Mouse (Mus musculus): ENCODE results near the gene Limd2.
A peak's percentile ranks its signal among the peaks of the same experiment; 100 is the strongest.
"Not testable (repeated sequence)": the region's sequence is repeated elsewhere in the genome, so short reads cannot be mapped to it uniquely, and the experiment has no call there.

Gene Limd2

DNA sequence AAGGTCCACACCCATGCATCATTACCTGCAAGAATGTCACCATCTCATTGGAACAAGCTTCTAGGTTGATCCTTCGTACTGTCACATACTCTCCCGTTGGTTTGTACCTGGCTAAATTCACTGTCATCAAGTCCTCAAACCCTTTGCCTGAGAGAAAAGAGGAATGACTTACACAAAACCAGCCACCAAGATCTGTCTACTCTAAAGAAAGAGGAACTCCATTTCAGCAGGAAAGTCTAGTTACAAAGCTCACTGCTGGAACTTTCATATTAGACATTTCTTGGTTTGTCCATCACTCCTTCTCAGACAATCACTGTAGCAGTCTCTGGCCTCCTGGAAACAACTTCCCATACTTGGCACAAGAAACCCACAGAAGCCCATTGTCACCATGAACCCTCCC lies 12.6 kb upstream of the Limd2 start:
- DNase-seq (ENCODE audit: low spot score in 2 of 2): no peak

DNA sequence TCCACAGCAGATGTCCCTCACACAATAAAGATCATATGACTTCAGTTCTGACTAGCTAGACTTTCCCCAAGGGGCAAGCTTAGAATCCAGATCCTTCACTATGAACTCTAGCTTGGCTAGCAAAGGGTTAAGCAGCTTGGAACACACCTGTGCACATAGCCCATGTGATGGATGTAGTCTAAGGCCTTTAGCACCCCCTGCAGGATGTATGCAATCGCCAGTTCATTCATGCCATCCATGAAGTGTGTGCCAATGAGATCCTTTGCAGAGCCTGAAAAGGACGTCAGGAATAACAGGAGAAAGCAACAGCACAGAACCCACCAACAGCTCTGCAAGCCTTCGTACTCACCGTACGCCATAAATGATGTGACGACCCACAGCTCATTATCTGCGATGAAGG lies 10.1 kb upstream of the Limd2 start:
- DNase-seq (ENCODE audit: low spot score in 2 of 2): peak; percentile 77 to 87

DNA sequence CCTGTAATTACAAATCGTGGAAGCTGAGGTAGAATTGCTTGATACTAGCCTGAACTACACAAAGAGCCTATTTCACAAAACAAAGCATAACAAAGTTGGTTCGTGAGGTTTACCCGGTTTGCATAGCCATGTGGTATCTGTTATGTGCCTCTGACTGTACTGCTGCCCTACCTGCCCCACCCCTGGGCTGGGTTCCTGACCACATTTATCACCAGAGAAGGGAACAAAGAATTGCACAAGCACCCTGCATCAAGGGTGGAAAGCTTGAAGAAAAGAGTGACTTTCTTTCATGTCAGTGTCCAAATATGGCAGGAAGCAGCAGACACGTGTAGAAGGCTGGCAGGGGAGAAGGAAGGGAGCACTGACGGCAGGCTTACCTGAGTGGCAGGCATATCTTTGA lies 6.8 kb upstream of the Limd2 start:
- peak; percentile 52 to 56 for DNase-seq (ENCODE audit: low spot score in 2 of 2)

DNA sequence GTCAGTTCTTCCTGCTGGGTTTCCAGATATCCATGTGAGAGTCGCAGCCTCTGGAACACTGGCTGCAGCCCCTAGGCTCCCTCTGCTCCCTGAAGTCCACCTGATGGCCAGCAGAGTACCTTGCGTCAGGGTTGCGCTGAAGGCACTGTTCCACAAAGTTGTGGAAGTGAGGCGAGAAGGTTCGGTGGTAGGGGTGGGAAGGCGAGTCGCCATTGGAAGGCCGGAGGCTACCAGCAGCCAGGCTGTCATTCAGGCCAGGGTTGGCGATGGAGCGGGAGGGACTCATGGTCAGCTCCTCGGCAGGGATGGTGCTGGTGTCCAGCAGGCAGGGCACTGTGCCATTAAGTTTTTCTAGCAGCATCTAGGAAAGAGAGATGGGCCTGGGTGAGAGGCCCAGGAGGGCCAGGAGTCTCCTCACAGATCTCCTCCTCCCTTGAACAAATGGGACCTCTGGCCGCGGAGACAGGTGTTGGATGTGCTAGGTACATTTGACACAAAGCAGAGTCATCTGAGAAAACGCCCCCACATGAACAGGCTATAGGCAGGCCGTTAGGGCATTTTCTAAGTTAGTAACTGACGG lies 4.0 kb upstream of the Limd2 start:
- no peak for DNase-seq (ENCODE audit: low spot score in 2 of 2)

DNA sequence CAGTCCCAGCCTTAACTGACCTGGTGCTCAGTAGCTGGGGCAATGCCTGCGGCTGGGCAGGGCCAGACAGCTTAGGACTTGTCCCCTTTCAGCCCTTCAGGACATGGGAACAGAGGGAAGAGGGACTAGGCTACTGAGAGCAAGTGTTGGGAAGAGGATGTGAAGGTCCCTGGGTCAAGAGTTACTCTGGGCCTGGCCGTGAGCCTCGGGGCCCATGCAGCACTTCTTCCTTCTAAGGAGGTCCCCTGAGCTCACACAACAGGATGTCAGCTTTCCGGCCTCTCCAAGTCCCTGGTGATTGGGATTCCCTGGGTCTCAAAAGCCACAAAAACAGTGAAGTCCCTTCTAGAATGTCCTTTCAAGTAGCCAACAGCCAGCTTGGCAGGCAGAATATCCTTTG lies 2.9 kb upstream of the Limd2 start:
- no peak for DNase-seq (ENCODE audit: low spot score in 2 of 2)

DNA sequence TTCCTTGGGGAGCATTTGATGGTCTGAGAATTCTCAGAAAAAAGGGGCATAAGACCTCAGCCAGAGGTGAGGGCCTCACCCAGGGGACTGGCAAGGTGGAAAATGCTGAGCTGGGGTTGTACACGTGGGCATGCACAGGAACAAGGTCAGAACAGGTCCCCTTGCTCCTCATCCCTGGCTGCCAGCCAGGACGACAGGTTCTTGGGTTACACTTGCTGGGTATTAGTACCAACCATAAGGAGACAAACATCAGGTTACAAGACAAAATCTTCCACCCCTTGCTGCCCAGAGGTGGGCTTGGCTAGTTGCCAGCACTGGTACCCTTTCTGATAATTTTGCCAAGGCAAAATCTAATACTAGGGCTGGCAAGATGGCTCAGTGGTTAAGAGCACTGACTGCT lies 1.6 kb upstream of the Limd2 start:
- no peak for DNase-seq (ENCODE audit: low spot score in 2 of 2)

DNA sequence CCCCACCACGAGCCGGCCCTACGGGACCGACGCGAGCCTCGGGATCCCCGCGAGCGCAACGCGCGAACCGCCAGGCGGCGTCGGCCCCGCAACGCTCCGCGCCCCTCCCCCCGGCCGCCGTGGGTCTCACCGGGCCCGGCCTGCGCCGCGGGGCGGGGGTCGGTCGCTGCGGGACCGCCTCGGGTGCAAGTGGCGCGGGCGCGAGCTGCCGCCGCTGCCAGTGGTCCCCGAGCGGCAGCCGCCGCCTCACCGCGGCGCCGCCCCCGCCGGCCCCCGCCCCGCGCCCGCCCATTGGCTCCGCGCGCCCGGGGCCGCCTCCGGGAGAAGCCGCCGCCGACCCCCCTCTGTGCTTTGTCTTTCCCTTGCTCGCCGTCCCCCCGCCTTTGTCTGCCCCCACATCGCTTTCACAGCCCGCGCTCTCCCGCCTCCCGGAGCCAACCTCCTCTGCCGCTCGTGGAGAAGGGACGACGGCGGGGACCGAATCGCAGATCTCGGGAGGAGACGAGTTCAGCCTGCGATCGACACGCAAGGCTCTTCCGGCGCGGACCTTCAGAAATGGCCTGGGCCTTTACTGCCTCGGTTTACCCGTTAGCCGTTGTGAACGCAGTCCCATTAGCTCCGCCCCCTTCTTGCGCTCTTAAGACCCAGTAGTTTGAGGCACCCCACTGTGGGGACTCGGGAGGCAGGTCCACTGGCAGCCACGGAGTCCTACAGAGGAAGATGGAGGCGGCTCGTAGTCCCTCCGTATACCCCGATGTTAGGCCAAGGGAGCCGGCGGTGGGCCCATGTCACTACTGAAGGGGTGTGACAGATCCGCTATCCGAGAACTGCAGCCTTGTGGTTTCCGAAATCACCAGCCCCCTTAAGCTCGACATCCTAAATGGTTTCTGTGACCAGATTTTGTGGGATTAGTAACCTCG lies 479 bp downstream of the Limd2 start:
- peak; percentile 88 to 89 for DNase-seq (ENCODE audit: low spot score in 2 of 2)

DNA sequence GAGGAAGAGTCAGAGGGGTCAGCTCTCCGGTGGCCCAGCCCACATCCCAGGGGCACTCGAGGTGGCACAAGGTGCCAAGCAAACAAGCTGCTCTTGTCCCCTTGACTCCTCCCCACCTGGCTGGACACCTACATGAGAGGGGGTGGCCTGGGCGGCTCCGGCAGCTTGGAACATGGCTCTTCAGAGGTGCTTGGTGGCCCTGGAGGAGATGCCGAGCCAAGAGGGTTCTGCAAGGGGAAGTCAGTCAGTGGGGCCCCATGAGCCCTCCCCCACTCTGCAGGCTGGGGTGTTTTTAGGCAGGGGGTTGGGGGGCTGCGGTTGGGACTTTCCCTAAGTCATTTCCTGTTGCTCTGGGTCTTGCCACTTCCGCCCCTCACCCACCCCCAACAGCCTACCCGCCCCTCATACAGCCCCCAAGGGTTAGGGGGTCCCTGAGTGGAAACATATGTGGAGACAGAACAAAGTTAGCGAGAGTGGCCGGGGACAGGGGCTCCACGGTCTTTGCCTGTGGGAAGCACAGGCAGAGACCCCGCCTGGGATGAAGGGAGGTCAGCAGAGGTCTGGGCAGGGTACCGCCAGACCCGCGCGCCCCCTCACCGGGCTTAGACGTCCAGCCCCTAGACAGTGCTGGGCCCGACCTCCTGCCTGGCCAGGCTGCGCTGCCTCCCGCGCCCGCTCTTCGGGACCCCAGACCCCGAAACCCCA lies 1.3 kb downstream of the Limd2 start:
- peak; percentile 94 for DNase-seq (ENCODE audit: low spot score in 2 of 2)

DNA sequence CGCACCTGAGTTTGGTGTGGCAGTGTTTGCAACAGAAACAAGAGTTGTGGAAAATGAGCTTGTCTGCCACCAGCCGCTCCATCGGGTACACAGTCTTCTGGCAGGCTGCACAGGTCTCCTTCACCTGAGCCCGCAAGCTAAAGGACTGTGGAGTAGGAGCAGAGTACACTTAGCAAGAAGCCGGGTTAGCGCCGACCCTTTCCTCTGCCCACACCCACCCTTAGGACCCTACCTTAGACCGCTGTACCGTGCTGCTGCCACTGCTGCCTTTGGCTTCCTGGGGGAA lies 1.8 kb downstream of the Limd2 start:
- DNase-seq (ENCODE audit: low spot score in 2 of 2): no peak

DNA sequence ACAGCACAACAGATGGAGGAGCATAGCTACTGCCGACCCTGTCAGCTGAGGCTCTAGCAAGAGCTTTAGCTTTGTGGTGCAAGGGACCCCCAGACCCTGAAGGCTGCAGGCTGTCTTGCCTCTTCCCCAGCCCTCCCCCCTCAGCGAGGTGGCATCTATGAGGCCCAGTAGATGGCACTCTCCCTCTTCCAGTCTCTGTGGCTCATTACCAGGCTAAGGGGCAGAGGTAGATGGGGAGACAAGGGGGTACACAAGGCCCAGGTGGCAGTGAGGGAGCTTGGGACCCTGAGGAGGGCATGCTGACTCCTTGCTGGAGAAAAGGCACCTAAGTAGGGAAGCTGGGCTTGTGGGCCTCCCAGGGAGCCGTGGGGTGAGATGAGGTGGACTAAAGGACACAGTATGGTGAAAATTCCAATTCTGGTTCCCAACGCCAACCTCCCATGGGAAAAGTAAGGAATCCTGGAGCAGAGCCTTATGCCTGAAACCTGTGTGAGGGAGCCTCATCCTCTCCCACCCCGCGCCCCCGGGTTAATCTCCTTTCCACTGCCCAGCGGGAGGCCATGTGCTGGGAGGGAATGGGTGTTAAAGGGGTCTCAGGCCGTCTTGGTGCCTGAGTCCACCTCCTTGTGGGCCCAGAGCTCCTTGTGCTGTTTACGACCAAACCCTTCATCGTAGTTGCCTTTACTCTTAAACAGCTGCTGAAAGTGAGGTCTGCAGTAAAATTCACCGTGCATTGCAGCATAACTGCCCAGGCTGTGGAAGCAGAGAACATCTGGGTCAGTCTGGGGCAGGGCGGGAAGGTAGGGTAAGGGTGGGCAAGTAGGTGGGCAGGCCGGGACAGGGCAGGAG lies 2.4 kb downstream of the Limd2 start:
- peak; percentile 67 to 71 for DNase-seq (ENCODE audit: low spot score in 2 of 2)

DNA sequence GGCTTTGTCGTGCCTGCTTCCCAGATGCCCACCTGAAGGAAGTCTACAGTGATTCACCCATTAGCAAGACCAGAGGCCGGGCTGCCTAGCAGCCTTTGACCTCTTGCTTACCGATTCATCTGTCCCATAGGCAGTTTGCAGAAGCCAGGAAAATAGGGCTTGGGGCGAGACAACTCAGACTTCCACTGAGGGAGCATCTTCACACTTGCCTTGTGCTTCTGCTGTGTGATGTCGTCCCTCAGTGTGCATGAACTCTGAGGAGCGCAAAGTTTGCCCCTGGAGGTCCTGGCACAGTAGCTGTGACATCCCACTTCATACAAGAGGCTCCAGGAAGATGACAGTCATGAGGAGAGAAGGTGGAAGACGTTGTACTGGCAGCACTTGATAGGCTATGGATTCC lies 3.5 kb downstream of the Limd2 start:
- DNase-seq (ENCODE audit: low spot score in 2 of 2): no peak

DNA sequence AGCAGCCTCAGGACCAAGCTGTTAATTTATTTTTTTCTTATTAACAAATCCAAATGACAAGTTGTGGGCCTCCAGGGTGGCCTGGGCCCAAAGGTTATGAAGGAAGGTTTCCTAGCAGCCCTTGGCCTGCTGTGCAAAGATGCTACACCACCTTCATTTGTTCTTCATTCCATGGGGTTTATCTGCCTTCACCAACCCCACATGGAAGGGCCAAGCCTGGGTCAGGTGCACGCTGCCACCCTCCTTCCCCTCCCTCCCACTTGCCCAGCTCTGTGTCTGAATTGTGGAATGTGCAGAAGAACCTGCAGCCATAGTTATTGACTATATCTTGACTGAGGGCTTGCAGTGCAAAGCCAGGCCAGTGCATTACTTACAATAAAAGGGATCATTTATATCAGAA lies 4.4 kb downstream of the Limd2 start:
- no peak for DNase-seq (ENCODE audit: low spot score in 2 of 2)

DNA sequence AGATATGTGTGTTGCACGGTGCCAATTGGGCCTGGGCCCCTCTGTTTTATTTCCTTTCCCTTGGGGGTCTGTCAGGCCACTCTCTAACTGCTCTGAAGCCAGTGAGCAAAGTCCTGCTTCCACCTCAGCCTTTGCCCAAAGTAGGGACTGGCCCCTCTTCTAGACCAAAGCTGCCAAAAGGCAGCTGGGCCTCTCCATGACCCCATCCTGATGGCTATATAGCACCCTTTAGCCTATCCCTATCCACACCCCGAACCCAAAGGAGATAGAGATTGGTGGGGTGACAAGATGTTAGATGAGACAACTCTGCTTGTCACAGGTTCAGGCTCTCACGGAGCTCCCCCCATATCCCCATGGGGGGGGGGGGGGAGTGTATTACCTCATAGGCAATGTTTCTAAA lies 4.9 kb downstream of the Limd2 start:
- no peak for DNase-seq (ENCODE audit: low spot score in 2 of 2)

DNA sequence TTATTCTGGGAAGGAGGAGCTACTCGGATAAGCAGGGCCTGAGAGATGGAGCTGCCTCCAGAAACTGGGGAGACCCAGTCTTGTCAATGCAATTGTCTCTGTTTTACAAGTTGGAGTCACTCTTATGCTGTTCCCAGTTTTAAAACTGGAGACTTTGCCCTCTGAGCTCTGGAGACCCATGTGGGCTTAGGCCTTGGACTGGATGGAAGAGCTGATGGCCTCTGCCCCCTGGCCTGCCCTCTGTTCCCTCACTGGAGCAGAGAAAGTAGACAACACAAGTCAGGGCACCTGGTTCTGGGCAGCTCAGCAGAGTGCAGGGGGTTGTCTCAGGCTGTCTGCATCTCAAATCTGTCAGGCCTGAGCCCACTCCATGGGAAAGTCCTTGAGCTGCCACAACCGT lies 5.9 kb downstream of the Limd2 start:
- DNase-seq (ENCODE audit: low spot score in 2 of 2): no peak

DNA sequence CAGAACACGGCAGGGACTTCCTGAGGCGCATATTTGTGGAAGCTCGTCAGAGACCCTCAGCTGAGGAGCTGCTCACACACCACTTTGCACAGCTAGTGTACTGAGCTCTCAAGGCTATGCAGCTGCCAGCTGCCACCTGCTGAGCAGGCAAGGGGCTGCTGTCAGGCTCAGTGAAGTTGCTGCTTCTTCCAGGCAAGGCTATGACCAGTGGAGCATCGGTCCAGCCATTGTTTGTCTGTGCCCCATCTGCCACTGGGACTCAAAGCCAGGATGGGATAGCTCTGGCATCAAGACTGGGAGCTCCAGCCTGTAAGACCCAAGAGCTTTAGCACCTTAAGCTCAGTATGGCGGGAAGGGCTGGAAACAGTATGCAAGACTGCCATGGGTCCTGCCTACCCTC lies 6.6 kb downstream of the Limd2 start:
- no peak for DNase-seq (ENCODE audit: low spot score in 2 of 2)

DNA sequence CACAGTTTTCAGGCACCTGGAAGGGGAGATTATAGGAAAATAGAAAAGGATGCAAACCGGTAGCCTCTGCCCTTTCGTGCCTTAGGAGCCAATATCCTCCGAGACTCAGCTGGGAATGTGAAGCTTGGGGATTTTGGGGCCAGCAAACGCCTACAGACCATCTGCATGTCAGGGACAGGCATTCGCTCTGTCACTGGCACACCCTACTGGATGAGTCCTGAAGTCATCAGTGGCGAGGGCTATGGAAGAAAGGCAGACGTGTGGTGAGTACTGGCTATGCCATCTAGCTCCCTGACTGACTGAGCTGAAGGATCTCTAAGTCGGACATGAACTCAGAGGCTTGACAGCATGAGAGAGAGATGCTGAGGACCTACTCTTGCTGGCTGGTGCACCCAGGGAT lies 8.5 kb downstream of the Limd2 start:
- DNase-seq (ENCODE audit: low spot score in 2 of 2): no peak

DNA sequence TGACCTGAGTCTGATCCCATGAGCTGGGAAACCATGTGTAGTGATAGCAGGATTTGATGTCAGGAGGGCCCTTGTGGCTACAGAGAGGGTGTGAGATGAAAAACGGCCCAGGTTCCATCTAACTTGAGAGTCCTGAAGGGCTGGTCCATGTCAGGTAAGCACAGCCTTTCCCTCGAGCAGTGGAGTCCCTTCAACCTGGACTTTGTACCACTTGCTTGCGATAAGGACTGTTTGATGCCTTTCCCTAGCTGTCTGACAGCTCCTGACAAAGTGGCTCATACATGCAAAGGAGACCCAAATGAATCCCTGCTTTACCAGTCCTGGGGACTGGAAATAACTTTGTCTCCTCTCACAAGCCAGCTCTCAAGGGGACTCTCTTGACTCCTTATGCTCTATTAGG lies 9.4 kb downstream of the Limd2 start:
- no peak for DNase-seq (ENCODE audit: low spot score in 2 of 2)

DNA sequence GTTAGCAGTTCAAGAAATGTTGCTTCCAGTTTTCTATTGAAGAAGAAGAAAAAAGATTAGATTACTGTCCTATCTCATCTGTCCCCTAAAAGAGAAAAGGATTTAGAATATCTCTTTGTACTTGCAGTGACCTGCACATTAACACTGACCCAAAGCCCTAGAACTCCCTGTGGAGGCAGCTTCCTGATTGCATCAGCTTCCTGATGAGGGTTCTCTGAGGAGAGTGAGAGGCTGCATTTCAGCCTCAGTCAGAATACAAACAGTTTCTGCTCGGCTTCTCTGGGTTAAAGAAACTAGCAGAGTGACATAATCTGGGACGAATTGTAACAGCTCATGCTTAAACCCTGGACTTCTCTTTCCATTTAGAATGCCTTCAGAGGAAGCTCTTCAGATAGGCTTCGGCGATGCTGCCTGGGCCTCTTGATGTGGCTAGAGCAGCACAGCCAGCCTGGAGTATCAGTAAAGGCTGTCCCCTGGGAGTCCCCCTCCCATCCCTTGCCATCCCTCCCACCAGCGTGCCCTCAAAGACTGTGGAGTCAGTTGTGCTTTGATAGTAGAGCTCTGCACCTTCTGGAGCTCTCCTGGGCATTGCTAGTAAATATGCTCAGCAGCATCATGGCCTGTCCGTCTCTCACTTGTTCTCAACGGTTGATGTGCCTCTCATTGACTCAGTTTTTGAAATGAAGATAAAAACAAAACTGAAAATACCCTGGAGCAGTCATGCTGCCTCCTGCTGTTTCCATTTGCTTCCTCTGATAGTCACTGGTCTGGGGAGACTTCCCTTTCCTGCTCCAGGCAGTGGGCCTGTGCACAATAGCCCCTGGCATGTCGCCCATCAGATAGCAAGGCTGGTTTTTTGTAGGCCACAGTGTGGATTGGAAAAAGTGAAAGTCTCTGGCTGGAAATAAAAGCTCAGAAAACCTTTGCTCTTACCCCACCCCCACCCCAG lies 25.8 kb downstream of the Limd2 start:
- DNase-seq (ENCODE audit: low spot score in 2 of 2): no peak

DNA sequence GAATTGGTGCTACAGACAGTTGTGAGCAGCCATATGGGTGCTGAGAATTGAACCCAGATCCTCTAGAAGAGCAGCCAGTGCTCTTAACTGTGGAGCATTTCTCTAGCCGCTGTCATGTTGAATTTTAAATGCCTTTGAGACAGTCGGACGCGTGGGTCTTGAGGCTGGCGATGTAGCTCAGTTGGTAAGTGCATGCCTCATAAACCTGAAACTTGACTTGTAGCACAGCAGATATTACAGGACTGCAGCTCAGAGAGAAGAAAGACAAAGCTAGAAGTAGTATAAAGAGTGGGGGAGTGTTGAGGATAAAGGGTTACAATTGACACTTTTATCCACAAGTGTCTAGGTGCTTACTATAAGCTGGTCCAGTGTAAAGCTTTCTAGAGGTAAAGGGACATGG lies 28.1 kb downstream of the Limd2 start:
- DNase-seq (ENCODE audit: low spot score in 2 of 2): no peak

DNA sequence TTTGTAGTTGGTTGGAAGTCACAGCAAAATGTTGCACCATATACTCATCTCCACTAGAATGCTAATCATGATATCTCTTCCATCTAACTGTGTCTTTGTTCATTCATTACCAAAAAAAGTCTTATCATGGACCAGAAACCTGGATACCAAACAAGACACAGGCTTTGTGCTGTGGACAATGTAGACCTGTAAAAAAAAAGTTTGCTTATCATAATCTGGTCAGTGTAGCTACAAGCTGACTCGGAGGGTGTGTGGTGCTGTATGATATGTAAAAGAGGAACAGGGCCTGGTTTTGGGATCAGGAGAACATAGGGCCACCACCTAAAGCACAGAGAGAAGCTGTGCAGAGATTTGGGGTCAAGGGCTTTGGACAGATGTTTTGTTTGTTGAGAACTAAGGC lies 31.2 kb downstream of the Limd2 start:
- DNase-seq (ENCODE audit: low spot score in 2 of 2): no peak

DNA sequence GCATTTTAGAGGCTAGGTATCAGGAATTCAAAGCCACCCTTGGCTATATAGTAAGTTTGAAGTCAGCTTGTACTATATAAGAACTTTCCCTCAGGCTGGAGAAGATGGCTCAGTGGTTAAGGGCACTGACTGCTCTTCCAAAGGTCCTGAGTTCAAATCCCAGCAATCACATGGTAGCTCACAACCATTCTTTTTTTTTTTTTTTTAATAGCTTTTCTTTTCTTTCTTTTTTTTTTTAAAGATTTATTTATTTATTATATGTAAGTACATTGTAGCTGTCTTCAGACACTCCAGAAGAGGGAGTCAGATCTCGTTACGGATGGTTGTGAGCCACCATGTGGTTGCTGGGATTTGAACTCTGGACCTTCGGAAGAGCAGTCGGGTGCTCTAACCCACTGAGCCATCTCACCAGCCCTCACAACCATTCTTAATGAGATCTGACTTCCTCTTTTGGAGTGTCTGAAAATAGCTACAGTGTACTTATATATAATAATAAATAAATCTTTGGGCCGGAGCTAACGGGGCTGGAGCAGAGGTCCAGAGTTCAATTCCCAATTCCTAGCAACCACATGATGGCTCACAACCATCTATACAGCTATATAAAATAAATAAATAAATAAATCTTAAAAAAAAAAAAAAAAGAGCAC lies 33.8 kb downstream of the Limd2 start:
- DNase-seq (ENCODE audit: low spot score in 2 of 2): not testable (repeated sequence)

All from thymus, postnatal 10 days (tissue).